Mouse (Mus musculus): ENCODE data around the gene Rmdn3. TPM values are rescaled to one million over a fixed set of nuclear protein-coding genes. Genes with fewer than 3 reads are reported as not detected.

Gene Rmdn3
- polyA plus RNA-seq, 1 experiment from 2014 or later = 45.9 TPM

DNA sequence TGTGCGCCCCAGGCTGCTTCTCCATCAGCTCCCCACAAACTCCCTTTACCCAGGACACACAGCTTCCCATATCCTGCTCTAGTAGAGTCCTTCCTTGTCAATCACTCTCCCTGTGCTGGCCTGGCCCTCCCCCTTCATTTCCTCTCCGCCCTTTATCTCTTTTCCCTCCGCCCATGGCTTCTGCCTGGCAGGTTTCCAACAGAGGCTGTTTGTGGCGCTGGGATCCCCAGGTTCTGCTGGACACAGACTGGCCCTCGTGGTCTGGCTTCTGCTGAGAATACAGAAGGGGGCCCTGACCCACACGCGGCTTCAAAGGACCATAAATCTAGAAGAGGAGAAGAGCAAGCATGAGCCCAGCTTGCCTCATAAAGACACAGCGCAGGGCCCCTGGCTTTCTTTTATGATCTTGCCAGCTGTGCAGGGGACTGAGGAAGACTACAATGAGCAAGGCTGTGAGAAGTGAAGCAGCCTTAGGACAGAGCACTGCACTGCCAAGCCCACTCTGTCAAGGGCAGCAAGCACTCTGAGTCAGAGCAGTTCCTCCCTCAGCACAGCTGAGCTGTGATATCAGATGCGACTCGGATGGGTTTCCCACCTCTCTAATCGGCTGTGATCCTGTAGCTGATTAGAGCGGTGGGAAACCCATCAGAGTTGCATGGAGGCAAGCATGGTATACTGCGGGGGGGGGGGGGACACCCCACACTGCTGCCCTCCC is 16.2 kb upstream of the Rmdn3 start:
- Histone ChIP-seq H3K27me3 (ENCODE audit: control insufficient read depth, insufficient read depth, low read length) (0 out of 2 replicates have a peak, but pooled peaks cover 2% of the 10 kb centered on the region), H3K9ac (ENCODE audit: low read length) (no peak overlapping the region; the same call in 1 of the 2 replicates), H3K9me3 (ENCODE audit: control insufficient read depth, low read length) (no peaks in the 10 kb centered on the region), H3K4me3 (ENCODE audit: low read depth, low read length) (no peak overlapping the region), H3K27ac (replicated peaks; ENCODE audit: low read depth, low read length) (no peak overlapping the region), H3K4me1 (ENCODE audit: control insufficient read depth, insufficient read depth, low read length) (peaks cover 16% of the 10 kb centered on the region), H3K4me2 (ENCODE audit: low read depth, severe bottlenecking) (no peak overlapping the region), H3K36me3 (ENCODE audit: control insufficient read depth, insufficient read depth, low read length) (no peaks in the 10 kb centered on the region)
- no peak for DNase-seq (ENCODE audit: low spot score)
- no peak for ATAC-seq (ENCODE audit: insufficient number of reproducible peaks, low FRiP score, low TSS enrichment, low read depth)
- WGBS = 18% methylated on average over 13 of the region's 13 CpGs

DNA sequence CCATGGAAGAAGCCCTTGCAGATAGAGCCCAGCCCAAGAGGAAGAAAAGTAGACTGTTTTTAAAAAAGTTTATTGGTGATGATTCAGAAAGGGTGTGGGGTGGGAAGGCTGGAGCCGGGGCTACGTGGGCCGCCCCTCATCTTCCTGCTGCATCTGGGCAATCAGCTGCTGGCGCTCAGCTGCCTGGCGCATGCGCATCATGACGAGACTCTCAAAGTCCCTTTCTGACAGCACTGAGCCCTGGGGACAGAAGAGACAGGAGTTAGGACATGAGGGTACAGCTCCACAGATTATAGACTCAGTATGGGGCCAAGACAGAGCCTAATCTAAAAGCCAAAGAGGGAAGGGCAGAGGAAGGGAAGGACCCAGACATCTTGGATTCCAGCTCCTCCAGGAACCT is 15.6 kb upstream of the Rmdn3 start:
- Histone ChIP-seq H3K27ac (replicated peaks; ENCODE audit: low read depth, low read length) (no peak overlapping the region), H3K36me3 (ENCODE audit: control insufficient read depth, insufficient read depth, low read length) (no peaks in the 10 kb centered on the region), H3K27me3 (ENCODE audit: control insufficient read depth, insufficient read depth, low read length) (0 out of 2 replicates have a peak, but pooled peaks cover 2% of the 10 kb centered on the region), H3K9me3 (ENCODE audit: control insufficient read depth, low read length) (no peaks in the 10 kb centered on the region), H3K9ac (ENCODE audit: low read length) (no peak overlapping the region), H3K4me1 (ENCODE audit: control insufficient read depth, insufficient read depth, low read length) (peaks cover 16% of the 10 kb centered on the region), H3K4me3 (ENCODE audit: low read depth, low read length) (no peak overlapping the region), H3K4me2 (ENCODE audit: low read depth, severe bottlenecking) (no peak overlapping the region)
- ATAC-seq (ENCODE audit: insufficient number of reproducible peaks, low FRiP score, low TSS enrichment, low read depth) (no peak), DNase-seq (ENCODE audit: low spot score) (no peak)
- 87% methylated on average over 7 of the region's 7 CpGs for WGBS

DNA sequence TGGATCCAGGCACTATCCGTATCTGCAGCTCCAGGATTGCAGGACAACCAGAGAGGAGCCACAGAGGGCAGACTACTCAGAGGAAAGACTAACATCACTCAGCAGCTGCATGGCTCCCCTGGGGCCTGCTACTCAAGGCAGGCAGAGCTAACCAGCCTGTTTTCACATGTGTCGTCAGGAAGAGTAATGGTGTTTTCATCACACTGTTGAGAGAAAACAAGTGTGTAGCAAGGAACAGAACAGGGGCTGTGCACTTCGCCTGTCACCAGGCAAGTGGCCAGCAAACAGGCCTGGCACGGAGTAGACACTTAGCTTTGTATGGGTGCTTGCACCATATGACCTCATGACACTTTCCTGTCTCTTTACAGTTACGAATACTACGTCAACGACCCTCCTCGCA is 14.7 kb upstream of the Rmdn3 start:
- Histone ChIP-seq H3K4me1 (ENCODE audit: control insufficient read depth, insufficient read depth, low read length) (peaks cover 16% of the 10 kb centered on the region), H3K36me3 (ENCODE audit: control insufficient read depth, insufficient read depth, low read length) (no peaks in the 10 kb centered on the region), H3K4me3 (ENCODE audit: low read depth, low read length) (no peak overlapping the region), H3K9me3 (ENCODE audit: control insufficient read depth, low read length) (no peaks in the 10 kb centered on the region), H3K9ac (ENCODE audit: low read length) (no peak overlapping the region), H3K27ac (replicated peaks; ENCODE audit: low read depth, low read length) (no peak overlapping the region), H3K27me3 (ENCODE audit: control insufficient read depth, insufficient read depth, low read length) (peaks cover 4% of the 10 kb centered on the region; the same call in 1 of the 2 replicates), H3K4me2 (ENCODE audit: low read depth, severe bottlenecking) (no peak overlapping the region)
- WGBS = 72% methylated on average over 8 of the region's 8 CpGs
- no peak for DNase-seq (ENCODE audit: low spot score)
- no peak for ATAC-seq (ENCODE audit: insufficient number of reproducible peaks, low FRiP score, low TSS enrichment, low read depth)

DNA sequence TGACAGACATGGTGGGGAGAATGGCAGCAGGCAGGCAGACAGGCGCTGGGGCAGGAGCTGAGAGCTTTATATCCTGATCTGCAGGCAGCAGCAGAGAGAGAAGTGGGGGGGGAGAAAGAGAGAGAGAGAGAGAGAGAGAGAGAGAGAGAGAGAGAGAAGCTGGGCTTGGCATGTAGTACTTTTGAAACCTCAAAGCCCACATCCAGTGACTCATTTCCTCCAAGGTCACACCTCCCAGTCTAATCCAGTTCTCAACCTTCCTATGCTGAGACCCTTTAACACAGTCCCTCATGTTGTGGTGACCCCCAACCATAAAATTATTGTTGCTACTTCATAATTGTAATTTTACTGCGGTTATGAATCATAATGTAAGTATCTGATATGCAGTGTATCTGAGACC is 13.4 kb upstream of the Rmdn3 start:
- H3K27me3 ChIP-seq (ENCODE audit: control insufficient read depth, insufficient read depth, low read length) = peaks cover 9% of the 10 kb centered on the region
- H3K4me3 ChIP-seq (ENCODE audit: low read depth, low read length) = no peak overlapping the region
- H3K9ac ChIP-seq (ENCODE audit: low read length) = no peak overlapping the region
- DNase-seq (ENCODE audit: low spot score) = no peak
- no peak overlapping the region for H3K27ac ChIP-seq (replicated peaks; ENCODE audit: low read depth, low read length)
- H3K36me3 ChIP-seq (ENCODE audit: control insufficient read depth, insufficient read depth, low read length) = no peaks in the 10 kb centered on the region
- no peak overlapping the region for H3K4me2 ChIP-seq (ENCODE audit: low read depth, severe bottlenecking)
- H3K9me3 ChIP-seq (ENCODE audit: control insufficient read depth, low read length) = no peaks in the 10 kb centered on the region
- ATAC-seq (ENCODE audit: insufficient number of reproducible peaks, low FRiP score, low TSS enrichment, low read depth) = no peak
- 80% methylated on average over 2 of the region's 2 CpGs for whole genome bisulfite sequencing
- H3K4me1 ChIP-seq (ENCODE audit: control insufficient read depth, insufficient read depth, low read length) = peaks cover 16% of the 10 kb centered on the region

DNA sequence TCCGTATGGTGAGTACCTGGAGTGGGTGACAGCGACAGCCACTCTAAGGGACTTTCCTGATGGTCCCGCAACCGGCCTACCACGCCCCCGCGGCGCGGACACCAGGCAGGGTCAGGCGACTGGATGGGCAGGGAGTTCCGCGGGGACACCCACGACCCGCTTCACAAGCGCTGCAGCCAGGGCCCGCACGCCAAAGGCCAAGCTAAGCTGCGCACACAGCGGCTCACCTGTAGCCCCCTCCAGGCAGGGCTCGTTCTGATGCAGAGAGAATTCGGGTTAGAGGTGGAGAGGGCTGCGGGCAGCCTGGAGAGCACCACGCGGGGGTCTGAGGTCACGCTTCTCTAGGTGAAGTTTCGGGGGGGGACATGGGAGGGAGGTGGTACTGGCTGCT is 11.0 kb upstream of the Rmdn3 start:
- Histone ChIP-seq H3K27ac (replicated peaks; ENCODE audit: low read depth, low read length) (no peak overlapping the region), H3K4me3 (ENCODE audit: low read depth, low read length) (peak overlapping the region; percentile 47), H3K4me1 (ENCODE audit: control insufficient read depth, insufficient read depth, low read length) (peaks cover 3% of the 10 kb centered on the region), H3K4me2 (ENCODE audit: low read depth, severe bottlenecking) (peak overlapping the region; percentile 95), H3K9me3 (ENCODE audit: control insufficient read depth, low read length) (no peaks in the 10 kb centered on the region), H3K27me3 (ENCODE audit: control insufficient read depth, insufficient read depth, low read length) (peaks cover 9% of the 10 kb centered on the region), H3K9ac (ENCODE audit: low read length) (peak overlapping the region; percentile 51; the same call in 1 of the 2 replicates), H3K36me3 (ENCODE audit: control insufficient read depth, insufficient read depth, low read length) (no peaks in the 10 kb centered on the region)
- WGBS = 4% methylated on average over 26 of the region's 26 CpGs
- DNase-seq (ENCODE audit: low spot score) (no peak), ATAC-seq (ENCODE audit: insufficient number of reproducible peaks, low FRiP score, low TSS enrichment, low read depth) (0 out of 2 replicates have a peak, but pooled peaks have one; percentile 23)

DNA sequence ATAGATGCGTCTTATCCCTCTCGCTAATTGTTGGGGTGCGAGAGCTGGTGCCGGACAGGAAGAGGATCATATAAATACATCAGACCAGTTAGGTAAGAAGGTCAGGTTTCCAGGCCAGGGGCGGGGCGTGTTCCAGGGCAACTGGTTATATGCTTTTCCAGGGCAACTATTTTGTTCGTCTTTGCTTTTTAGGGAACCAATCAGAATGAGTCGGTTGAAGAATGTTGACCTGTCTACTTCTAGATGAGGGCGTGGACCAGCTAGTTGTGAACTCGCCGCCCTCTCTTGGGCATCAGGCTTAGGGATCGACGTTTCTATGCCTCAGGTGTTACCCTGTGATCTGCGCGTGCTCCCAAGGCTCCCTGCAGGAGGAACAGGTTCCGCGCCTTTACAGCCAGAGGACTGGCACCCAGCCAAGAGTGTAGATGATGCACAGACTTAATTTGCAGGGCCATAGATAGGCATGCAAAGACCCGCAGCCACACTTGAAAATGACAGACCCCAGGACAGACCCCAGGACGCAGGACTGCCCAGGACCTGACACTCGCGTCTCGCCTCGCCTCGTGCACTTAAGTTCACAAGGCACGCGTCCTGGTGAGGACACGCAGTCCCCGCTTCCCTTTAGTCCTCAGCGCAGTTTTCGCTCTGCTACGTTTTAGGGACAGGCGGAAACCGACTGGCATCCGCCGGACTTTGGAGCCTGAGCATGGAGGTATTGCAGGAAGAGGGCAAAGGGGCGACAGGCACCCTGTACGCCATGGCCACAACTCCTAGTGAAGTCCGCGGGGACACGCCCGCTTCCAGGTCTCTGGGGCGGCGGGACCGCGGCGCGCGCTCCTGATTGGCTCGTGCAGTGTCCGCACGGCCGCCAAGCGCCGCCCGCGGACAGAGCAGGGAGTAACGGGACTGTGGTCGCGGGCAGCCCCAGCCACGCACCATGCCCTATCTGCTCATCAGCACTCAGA is 10.3 kb upstream of the Rmdn3 start, which contains the start of gene Gchfr:
Gene Gchfr (plus strand): TSS at position 873 of the 965 bp plus-strand sequence.
- no peaks in the 10 kb centered on the region for H3K9me3 ChIP-seq (ENCODE audit: control insufficient read depth, low read length)
- peaks cover 9% of the 10 kb centered on the region for H3K27me3 ChIP-seq (ENCODE audit: control insufficient read depth, insufficient read depth, low read length)
- no peak within 1 kb of the TSS for H3K27ac ChIP-seq (replicated peaks; ENCODE audit: low read depth, low read length)
- peak within 1 kb of the TSS; percentile 51; the same call in 1 of the 2 replicates for H3K9ac ChIP-seq (ENCODE audit: low read length)
- H3K36me3 ChIP-seq (ENCODE audit: control insufficient read depth, insufficient read depth, low read length) = no peaks in the 10 kb centered on the region
- WGBS = under 1% methylated on average over 60 of the region's 60 CpGs
- no peaks in the 10 kb centered on the region for H3K4me1 ChIP-seq (ENCODE audit: control insufficient read depth, insufficient read depth, low read length)
- DNase-seq (ENCODE audit: low spot score) (peak; percentile 74), ATAC-seq (ENCODE audit: insufficient number of reproducible peaks, low FRiP score, low TSS enrichment, low read depth) (peak; percentile 80)
- peak within 1 kb of the TSS; percentile 47 for H3K4me3 ChIP-seq (ENCODE audit: low read depth, low read length)
- H3K4me2 ChIP-seq (ENCODE audit: low read depth, severe bottlenecking) = peak within 1 kb of the TSS; percentile 95

DNA sequence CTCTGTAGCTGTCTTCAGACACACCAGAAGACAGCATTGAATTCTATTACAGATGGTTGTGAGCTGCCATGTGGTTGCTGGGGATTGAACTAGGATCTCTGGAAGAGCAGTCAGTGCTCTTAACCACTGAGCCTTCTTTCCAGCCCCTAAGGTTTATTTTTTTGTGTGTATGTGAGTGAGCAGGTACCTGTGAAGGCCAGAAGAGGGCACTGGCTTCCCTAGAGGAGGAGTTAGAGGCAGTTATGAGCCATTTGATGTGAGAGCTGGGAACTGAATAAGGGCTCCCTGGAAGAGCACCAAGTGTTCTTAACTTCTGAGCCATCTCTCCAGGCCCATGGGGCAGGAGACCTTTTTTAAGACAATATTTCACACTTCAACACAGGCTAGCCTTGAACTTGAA is 8.6 kb upstream of the Rmdn3 start:
- no peaks in the 10 kb centered on the region for H3K36me3 ChIP-seq (ENCODE audit: control insufficient read depth, insufficient read depth, low read length)
- DNase-seq (ENCODE audit: low spot score) = no peak
- H3K27me3 ChIP-seq (ENCODE audit: control insufficient read depth, insufficient read depth, low read length) = peaks cover 9% of the 10 kb centered on the region
- ATAC-seq (ENCODE audit: insufficient number of reproducible peaks, low FRiP score, low TSS enrichment, low read depth) = no peak
- H3K9me3 ChIP-seq (ENCODE audit: control insufficient read depth, low read length) = no peaks in the 10 kb centered on the region
- no peak overlapping the region for H3K9ac ChIP-seq (ENCODE audit: low read length)
- no peak overlapping the region for H3K4me3 ChIP-seq (ENCODE audit: low read depth, low read length)
- no peak overlapping the region for H3K4me2 ChIP-seq (ENCODE audit: low read depth, severe bottlenecking)
- H3K27ac ChIP-seq (replicated peaks; ENCODE audit: low read depth, low read length) = no peak overlapping the region
- H3K4me1 ChIP-seq (ENCODE audit: control insufficient read depth, insufficient read depth, low read length) = no peaks in the 10 kb centered on the region

DNA sequence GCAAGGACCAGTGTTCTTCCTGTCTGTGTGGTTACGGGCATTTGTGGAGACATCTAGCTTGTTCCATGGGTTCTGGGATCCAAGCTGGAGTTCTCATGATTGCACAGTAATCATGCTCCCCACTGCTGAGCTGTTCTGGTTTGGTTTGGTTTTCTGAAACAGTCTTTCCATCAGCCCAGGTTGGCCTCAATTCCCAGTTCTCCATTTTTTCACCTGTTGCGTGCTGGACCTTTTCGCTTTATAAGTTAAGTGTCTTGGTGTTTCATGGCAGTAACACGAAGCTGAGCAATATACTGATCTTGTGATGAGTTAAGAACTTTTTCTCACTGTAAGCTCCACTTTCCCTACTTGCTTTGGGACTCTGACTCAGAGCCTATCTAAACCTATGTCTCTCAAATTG is 7.2 kb upstream of the Rmdn3 start:
- H3K4me2 ChIP-seq (ENCODE audit: low read depth, severe bottlenecking) = no peak overlapping the region
- H3K27me3 ChIP-seq (ENCODE audit: control insufficient read depth, insufficient read depth, low read length) = peaks cover 9% of the 10 kb centered on the region
- H3K4me3 ChIP-seq (ENCODE audit: low read depth, low read length) = no peak overlapping the region
- no peak for ATAC-seq (ENCODE audit: insufficient number of reproducible peaks, low FRiP score, low TSS enrichment, low read depth)
- no peak overlapping the region for H3K9ac ChIP-seq (ENCODE audit: low read length)
- H3K4me1 ChIP-seq (ENCODE audit: control insufficient read depth, insufficient read depth, low read length) = no peaks in the 10 kb centered on the region
- H3K36me3 ChIP-seq (ENCODE audit: control insufficient read depth, insufficient read depth, low read length) = no peaks in the 10 kb centered on the region
- no peaks in the 10 kb centered on the region for H3K9me3 ChIP-seq (ENCODE audit: control insufficient read depth, low read length)
- 88% methylated on average over 4 of the region's 4 CpGs for WGBS
- no peak overlapping the region for H3K27ac ChIP-seq (replicated peaks; ENCODE audit: low read depth, low read length)
- DNase-seq (ENCODE audit: low spot score) = no peak

Measured in limb, embryonic 11.5 days (tissue).